Mouse (Mus musculus): ENCODE data around the gene Rnf6.

DNA sequence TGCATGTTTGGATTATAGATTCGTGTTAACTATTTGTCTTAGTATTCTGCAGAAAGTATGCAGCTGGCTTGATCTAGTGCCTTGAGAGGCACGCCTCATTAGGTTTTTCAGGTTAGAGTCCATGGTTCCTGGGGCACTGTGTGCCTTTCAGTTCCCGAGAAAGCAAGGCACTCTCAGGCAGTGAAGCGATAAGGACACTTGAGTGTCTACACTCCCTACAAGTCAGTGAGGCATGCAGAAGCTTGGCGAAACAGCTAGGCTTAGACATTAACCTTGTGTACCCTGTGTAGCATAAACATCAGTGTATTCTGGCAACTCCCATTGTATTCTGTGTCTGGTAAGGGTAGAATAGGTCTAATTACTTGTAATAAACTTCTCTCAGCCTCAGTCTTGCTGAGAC is 15.8 kb downstream of the Rnf6 start:
- TF ChIP-seq CTCF (IDR thresholded peaks at IDR 0.05; ENCODE audit: low read depth) = no peak
- no peak for TF ChIP-seq EP300 (IDR thresholded peaks at IDR 0.05; ENCODE audit: low read depth)
